Mouse (Mus musculus) kidney, adult 2 months (tissue): Measurements from ENCODE around the gene Klhl24.

Experiments
- CTCF ChIP-seq: fragments of 200-500 bp; conservative IDR thresholded peaks from 2 replicates; pipeline ENCODE4 v1.5.1; 2011; ENCODE audit warnings: low read depth, mild to moderate bottlenecking, control low read depth, low read length, moderate library complexity, mixed read lengths; ENCODE audit not compliant: insufficient read depth, insufficient read length
- POLR2A ChIP-seq: fragments of 200-500 bp; IDR thresholded peaks from one replicate; pipeline ENCODE4 v1.6.1; 2011; ENCODE audit warnings: low read depth, low read length, control low read depth

DNA sequence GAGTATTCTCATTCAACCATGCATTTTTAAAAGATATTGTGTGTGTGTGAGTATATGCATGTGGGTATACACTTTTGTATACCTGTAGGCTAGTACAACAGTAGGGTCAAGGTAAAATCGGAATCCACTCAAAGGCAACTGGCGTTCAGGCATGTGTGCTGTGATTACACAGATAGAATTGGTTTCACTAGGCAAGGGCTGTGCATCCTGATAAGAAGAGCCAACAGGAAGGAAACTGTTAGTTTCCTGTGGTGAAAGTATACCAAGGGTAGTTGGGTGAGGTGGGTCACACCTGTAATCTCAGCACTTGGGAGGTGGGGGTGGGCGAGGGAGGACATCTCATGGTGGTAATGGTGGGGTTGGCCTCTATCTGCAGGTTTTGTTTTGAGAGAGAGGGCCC lies 47.2 kb downstream of the Klhl24 start:
- TF ChIP-seq POLR2A, result no peak
- no peak for TF ChIP-seq CTCF
